Mouse (Mus musculus) hindbrain, embryonic 14.5 days (tissue): ENCODE measurements around the gene Gm20479. TPM values are rescaled to one million over a fixed set of nuclear protein-coding genes. Genes with fewer than 3 reads are reported as not detected.

Source experiments
- ATAC-seq: fragments of 200-750 bp; cut with Nextera tagmentation; 2 replicates; pipeline ENCODE4 v1.8.0; 2017; ENCODE audit warnings: moderate number of reproducible peaks, mild to moderate bottlenecking, moderate TSS enrichment, moderate library complexity; ENCODE audit not compliant: low FRiP score
- DNase-seq: peaks from one replicate; pipeline ENCODE4 v3.0.0-alpha.2; 2015; ENCODE audit warnings: low spot score
- H3K27ac ChIP-seq: fragments of 300-500 bp; sonication (generic); 2 replicates; pipeline ENCODE4 v1.5.1; 2014; ENCODE audit warnings: mild to moderate bottlenecking, moderate library complexity
- H3K27me3 ChIP-seq: fragments of 300-500 bp; sonication (generic); 2 replicates; pipeline ENCODE4 v1.6.1; 2014; ENCODE audit warnings: mild to moderate bottlenecking, low read length, mixed read lengths; ENCODE audit not compliant: control insufficient read depth, insufficient read depth
- H3K36me3 ChIP-seq: fragments of 300-500 bp; sonication (generic); replicated peaks from 2 replicates; pipeline ENCODE4 v1.6.1; 2014; ENCODE audit not compliant: control insufficient read depth, insufficient read depth
- H3K4me1 ChIP-seq: fragments of 300-500 bp; sonication (generic); replicated peaks from 2 replicates; pipeline ENCODE4 v1.6.1; 2014; ENCODE audit warnings: antibody characterized with exemption, low read length, mixed read lengths; ENCODE audit not compliant: control insufficient read depth, insufficient read depth
- H3K4me2 ChIP-seq: fragments of 300-500 bp; sonication (generic); replicated peaks from 2 replicates; pipeline ENCODE4 v1.6.1; 2014; ENCODE audit warnings: mild to moderate bottlenecking, moderate library complexity
- H3K4me3 ChIP-seq: fragments of 300-500 bp; sonication (generic); replicated peaks from 2 replicates; pipeline ENCODE4 v1.5.1; 2014; ENCODE audit warnings: mild to moderate bottlenecking, low read length
- H3K9ac ChIP-seq: fragments of 300-500 bp; sonication (generic); 2 replicates; pipeline ENCODE4 v1.6.1; 2014
- H3K9me3 ChIP-seq: fragments of 300-500 bp; sonication (generic); 2 replicates; pipeline ENCODE4 v1.6.1; 2016; ENCODE audit warnings: low read length; ENCODE audit not compliant: control insufficient read depth
- WGBS: fragments of 180-500 bp; shearing (Covaris S2); extraction: QIAGEN DNeasy Blood & Tissue Kit; methylation state at CpG from one replicate; pipeline ENCODE4 v1.1.7; 2014; 5-methylcytosine and 5-hydroxymethylcytosine counted together
- polyA plus RNA-seq: library from polyadenylated mRNA; unstranded; fragments of >200 nt; fragmentation: Nextera tagmentation; extraction: Ambion mirVana; gene quantifications from 2 replicates; pipeline ENCODE4 v1.2.1, GENCODE M21; 2014

Gene Gm20479
- polyA plus RNA-seq, 1 experiment from 2014 or later, result not detected

- no peak for ATAC-seq
- Histone ChIP-seq H3K36me3 (peaks cover 11% of the 10 kb centered on the region; the same call in 1 of the 2 replicates), H3K27me3 (peaks cover 53% of the 10 kb centered on the region), H3K9me3 (no peaks in the 10 kb centered on the region), H3K4me1 (peaks cover 6% of the 10 kb centered on the region), H3K4me3 (no peak overlapping the region), H3K4me2 (no peak overlapping the region), H3K27ac (no peak overlapping the region), H3K9ac (no peak overlapping the region)
- WGBS, result 88% methylated on average over 9 of the region's 9 CpGs
- DNase-seq, result no peak
Measured at GRCm38 (mm10) chr7:27359706-27360358, 2.6 kb upstream of the Gm20479 start.

GRCm38 (mm10) chr7:27359162-27359561 is 1.9 kb upstream of the Gm20479 start:
- DNase-seq, result no peak

GRCm38 (mm10) chr7:27357595-27357978 is 368 bp upstream of the Gm20479 start:
- 20% methylated on average over 3 of the region's 3 CpGs for WGBS
- 0 out of 2 replicates have a peak, but pooled peaks cover 2% of the 10 kb centered on the region for H3K36me3 ChIP-seq
- no peak overlapping the region for H3K9ac ChIP-seq
- ATAC-seq, result no peak
- no peak for DNase-seq
- peaks cover 32% of the 10 kb centered on the region for H3K27me3 ChIP-seq
- no peak overlapping the region for H3K27ac ChIP-seq
- no peak overlapping the region for H3K4me3 ChIP-seq
- peak overlapping the region; percentile 71; the same call in 1 of the 2 replicates for H3K4me2 ChIP-seq
- H3K4me1 ChIP-seq, result peaks cover 17% of the 10 kb centered on the region
- H3K9me3 ChIP-seq, result no peaks in the 10 kb centered on the region

More at GRCm38 (mm10) chr7:27359162-27359561, 1.9 kb upstream of the Gm20479 start:
- H3K27me3 ChIP-seq, result peaks cover 47% of the 10 kb centered on the region
- H3K4me2 ChIP-seq, result no peak overlapping the region
- WGBS, result 69% methylated on average over 2 of the region's 2 CpGs
- no peak overlapping the region for H3K27ac ChIP-seq
- ATAC-seq, result no peak
- H3K36me3 ChIP-seq, result 0 out of 2 replicates have a peak, but pooled peaks cover 7% of the 10 kb centered on the region
- H3K4me1 ChIP-seq, result peaks cover 13% of the 10 kb centered on the region
- no peaks in the 10 kb centered on the region for H3K9me3 ChIP-seq
- H3K4me3 ChIP-seq, result no peak overlapping the region
- no peak overlapping the region for H3K9ac ChIP-seq

GRCm38 (mm10) chr7:27356248-27356647 is 971 bp downstream of the Gm20479 start:
- 0 out of 2 replicates have a peak overlapping the region, but pooled peaks have one; percentile 0 for H3K9ac ChIP-seq
- peaks cover 15% of the 10 kb centered on the region for H3K36me3 ChIP-seq
- ATAC-seq, result peak; percentile 39
- H3K27ac ChIP-seq, result no peak overlapping the region
- WGBS, result 1% methylated on average over 16 of the region's 16 CpGs
- no peak for DNase-seq
- H3K4me2 ChIP-seq, result peak overlapping the region; percentile 71
- H3K4me3 ChIP-seq, result peak overlapping the region; percentile 68
- peaks cover 27% of the 10 kb centered on the region for H3K27me3 ChIP-seq
- no peaks in the 10 kb centered on the region for H3K9me3 ChIP-seq
- H3K4me1 ChIP-seq, result peaks cover 17% of the 10 kb centered on the region; the same call in 1 of the 2 replicates

GRCm38 (mm10) chr7:27355745-27356240 is 1.4 kb downstream of the Gm20479 start, which contains the start of gene Shkbp1:
Shkbp1 (minus strand) TSS chr7:27356019.
- DNase-seq (peak; percentile 86), ATAC-seq (peak; percentile 95)
- 1% methylated on average over 34 of the region's 34 CpGs for WGBS
- peak within 1 kb of the TSS; percentile 58 for H3K27ac ChIP-seq
- peak within 1 kb of the TSS; percentile 71 for H3K4me2 ChIP-seq
- H3K27me3 ChIP-seq, result peaks cover 27% of the 10 kb centered on the region
- peaks cover 17% of the 10 kb centered on the region for H3K36me3 ChIP-seq
- H3K9me3 ChIP-seq, result no peaks in the 10 kb centered on the region
- H3K9ac ChIP-seq, result peak within 1 kb of the TSS; percentile 72
- H3K4me1 ChIP-seq, result peaks cover 14% of the 10 kb centered on the region; the same call in 1 of the 2 replicates
- H3K4me3 ChIP-seq, result peak within 1 kb of the TSS; percentile 68

- H3K27ac ChIP-seq, result peak overlapping the region; percentile 58
- ATAC-seq, result no peak
- peak overlapping the region; percentile 71 for H3K4me2 ChIP-seq
- H3K9ac ChIP-seq, result peak overlapping the region; percentile 72
- H3K27me3 ChIP-seq, result peaks cover 27% of the 10 kb centered on the region
- peak overlapping the region; percentile 68 for H3K4me3 ChIP-seq
- H3K9me3 ChIP-seq, result no peaks in the 10 kb centered on the region
- H3K36me3 ChIP-seq, result peaks cover 22% of the 10 kb centered on the region
- DNase-seq, result no peak
- WGBS, result 6% methylated on average over 14 of the region's 14 CpGs
- peaks cover 14% of the 10 kb centered on the region; the same call in 1 of the 2 replicates for H3K4me1 ChIP-seq
Measured at GRCm38 (mm10) chr7:27355261-27355660, 2.0 kb downstream of the Gm20479 start.

GRCm38 (mm10) chr7:27354783-27355182 is 2.4 kb downstream of the Gm20479 start:
- H3K4me3 ChIP-seq, result peak overlapping the region; percentile 68
- H3K9ac ChIP-seq, result peak overlapping the region; percentile 72
- H3K4me2 ChIP-seq, result peak overlapping the region; percentile 71
- peaks cover 25% of the 10 kb centered on the region for H3K36me3 ChIP-seq
- H3K27me3 ChIP-seq, result peaks cover 27% of the 10 kb centered on the region
- H3K4me1 ChIP-seq, result peaks cover 14% of the 10 kb centered on the region; the same call in 1 of the 2 replicates
- DNase-seq (no peak), ATAC-seq (no peak)
- H3K9me3 ChIP-seq, result no peaks in the 10 kb centered on the region
- 54% methylated on average over 4 of the region's 4 CpGs for WGBS
- no peak overlapping the region for H3K27ac ChIP-seq

- Histone ChIP-seq H3K27ac (no peak overlapping the region), H3K9me3 (no peaks in the 10 kb centered on the region), H3K9ac (0 out of 2 replicates have a peak overlapping the region, but pooled peaks have one; percentile 72), H3K4me3 (peak overlapping the region; percentile 68), H3K4me1 (peaks cover 14% of the 10 kb centered on the region; the same call in 1 of the 2 replicates), H3K36me3 (peaks cover 31% of the 10 kb centered on the region), H3K27me3 (peaks cover 27% of the 10 kb centered on the region), H3K4me2 (peak overlapping the region; percentile 71)
- ATAC-seq (no peak), DNase-seq (peak; percentile 58)
- 25% methylated on average over 6 of the region's 6 CpGs for WGBS
Measured at GRCm38 (mm10) chr7:27354144-27354543, 3.1 kb downstream of the Gm20479 start.

- H3K27ac ChIP-seq, result no peak overlapping the region
- no peak overlapping the region for H3K9ac ChIP-seq
- no peak overlapping the region for H3K4me3 ChIP-seq
- no peaks in the 10 kb centered on the region for H3K27me3 ChIP-seq
- H3K4me1 ChIP-seq, result no peaks in the 10 kb centered on the region
- peaks cover 80% of the 10 kb centered on the region for H3K36me3 ChIP-seq
- WGBS, result 30% methylated on average over 6 of the region's 6 CpGs
- DNase-seq (no peak), ATAC-seq (0 out of 2 replicates have a peak, but pooled peaks have one; percentile 9)
- H3K4me2 ChIP-seq, result no peak overlapping the region
- no peaks in the 10 kb centered on the region for H3K9me3 ChIP-seq
Measured at GRCm38 (mm10) chr7:27345444-27345843, 11.8 kb downstream of the Gm20479 start.
